Mouse (Mus musculus) neural tube, embryonic 13.5 days (tissue): ENCODE data around the gene Sorl1. TPM values are rescaled to one million over a fixed set of nuclear protein-coding genes. Genes with fewer than 3 reads are reported as not detected.

Experiments used
- ATAC-seq: fragments of 200-750 bp; cut with Nextera tagmentation; 2 replicates; pipeline ENCODE4 v1.8.0; 2017; ENCODE audit warnings: low read depth, mild to moderate bottlenecking, moderate TSS enrichment, moderate library complexity
- H3K27ac ChIP-seq: fragments of 300-500 bp; sonication (generic); replicated peaks from 2 replicates; pipeline ENCODE4 v1.5.1; 2015; ENCODE audit warnings: moderate library complexity, mild to moderate bottlenecking, inconsistent platforms
- H3K27me3 ChIP-seq: fragments of 300-500 bp; sonication (generic); 2 replicates; pipeline ENCODE4 v1.6.1; 2015; ENCODE audit warnings: mild to moderate bottlenecking, inconsistent platforms
- H3K36me3 ChIP-seq: fragments of 300-500 bp; sonication (generic); 2 replicates; pipeline ENCODE4 v1.6.1; 2015; ENCODE audit warnings: mild to moderate bottlenecking, inconsistent platforms
- H3K4me1 ChIP-seq: fragments of 300-500 bp; sonication (generic); replicated peaks from 2 replicates; pipeline ENCODE4 v1.6.1; 2015; ENCODE audit warnings: inconsistent platforms
- H3K4me2 ChIP-seq: fragments of 300-500 bp; sonication (generic); 2 replicates; pipeline ENCODE4 v1.6.1; 2015; ENCODE audit warnings: inconsistent platforms, mild to moderate bottlenecking, moderate library complexity
- H3K4me3 ChIP-seq: fragments of 300-500 bp; sonication (generic); 2 replicates; pipeline ENCODE4 v1.5.1; 2015; ENCODE audit warnings: mild to moderate bottlenecking, inconsistent platforms
- H3K9ac ChIP-seq: fragments of 300-500 bp; sonication (generic); 2 replicates; pipeline ENCODE4 v1.6.1; 2015; ENCODE audit warnings: moderate library complexity, mild to moderate bottlenecking, inconsistent platforms
- H3K9me3 ChIP-seq: fragments of 300-500 bp; sonication (generic); 2 replicates; pipeline ENCODE4 v1.6.1; 2016; ENCODE audit warnings: inconsistent platforms
- WGBS: fragments of 180-500 bp; shearing (Covaris S2); methylation state at CpG from one replicate; pipeline ENCODE4 v1.1.7; 2015; 5-methylcytosine and 5-hydroxymethylcytosine counted together
- polyA plus RNA-seq: library from polyadenylated mRNA; unstranded; fragments of >200 nt; fragmentation: Nextera tagmentation; extraction: Ambion mirVana; gene quantifications from 2 replicates; pipeline ENCODE4 v1.2.1, GENCODE M21; 2015

The Sorl1 gene
- polyA plus RNA-seq, 1 experiment from 2014 or later: 12.7 TPM

- Histone ChIP-seq H3K9me3 (no peaks in the 10 kb centered on the region), H3K4me2 (peak overlapping the region; percentile 68), H3K27me3 (no peaks in the 10 kb centered on the region), H3K4me1 (peaks cover 50% of the 10 kb centered on the region), H3K4me3 (peak overlapping the region; percentile 6; the same call in 1 of the 2 replicates), H3K9ac (peak overlapping the region; percentile 80), H3K27ac (peak overlapping the region; percentile 87), H3K36me3 (no peaks in the 10 kb centered on the region)
- 6% methylated on average over 8 of the region's 8 CpGs for WGBS
- ATAC-seq: no peak
Observed at GRCm38 (mm10) chr9:41953486-41953885, 170.6 kb downstream of the Sorl1 start.

GRCm38 (mm10) chr9:41952650-41953204 is 171.4 kb downstream of the Sorl1 start:
- no peaks in the 10 kb centered on the region for H3K27me3 ChIP-seq
- H3K9ac ChIP-seq: peak overlapping the region; percentile 80
- H3K4me3 ChIP-seq: no peak overlapping the region
- ATAC-seq: no peak
- H3K4me1 ChIP-seq: peaks cover 50% of the 10 kb centered on the region
- peak overlapping the region; percentile 98 for H3K27ac ChIP-seq
- no peaks in the 10 kb centered on the region for H3K9me3 ChIP-seq
- 54% methylated on average over 7 of the region's 7 CpGs for WGBS
- H3K36me3 ChIP-seq: no peaks in the 10 kb centered on the region
- peak overlapping the region; percentile 68 for H3K4me2 ChIP-seq

DNA sequence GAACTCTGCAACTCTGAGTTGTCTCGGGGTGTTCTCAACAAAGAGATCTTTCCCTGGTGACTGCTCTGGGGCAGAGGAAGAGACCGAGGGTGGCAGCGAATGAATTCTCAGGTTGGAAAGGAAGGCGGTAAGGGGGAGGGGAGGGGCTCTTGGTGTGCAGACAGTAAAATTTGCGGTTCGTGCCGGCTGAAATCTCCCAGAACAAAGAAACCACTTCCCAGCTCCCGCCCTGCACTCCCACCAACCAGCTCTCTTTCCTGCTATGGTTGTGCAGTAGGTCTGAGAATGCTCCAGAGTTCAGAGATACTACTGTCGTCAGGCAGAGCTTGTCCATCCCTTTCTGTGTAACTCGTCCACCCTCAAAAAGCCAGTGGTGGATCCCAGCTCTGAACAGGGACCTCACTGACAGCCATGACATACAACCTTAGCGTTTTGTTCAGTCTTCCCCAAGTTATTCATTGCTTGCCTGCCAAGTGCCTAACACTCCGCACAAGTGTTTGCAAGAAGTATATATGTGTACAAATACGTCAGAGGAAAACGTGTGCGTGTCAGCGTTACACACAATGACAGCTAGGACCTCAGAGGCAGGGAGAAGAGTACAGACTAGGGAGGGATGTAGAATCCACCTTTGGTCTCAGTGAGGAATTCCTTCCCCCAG is 172.5 kb downstream of the Sorl1 start:
- ATAC-seq: peak; percentile 72
- Histone ChIP-seq H3K4me3 (peak overlapping the region; percentile 44), H3K36me3 (no peaks in the 10 kb centered on the region), H3K27ac (peak overlapping the region; percentile 98), H3K9me3 (no peaks in the 10 kb centered on the region), H3K9ac (peak overlapping the region; percentile 80), H3K4me1 (peaks cover 50% of the 10 kb centered on the region), H3K27me3 (no peaks in the 10 kb centered on the region), H3K4me2 (peak overlapping the region; percentile 68)
- WGBS: 8% methylated on average over 16 of the region's 16 CpGs

DNA sequence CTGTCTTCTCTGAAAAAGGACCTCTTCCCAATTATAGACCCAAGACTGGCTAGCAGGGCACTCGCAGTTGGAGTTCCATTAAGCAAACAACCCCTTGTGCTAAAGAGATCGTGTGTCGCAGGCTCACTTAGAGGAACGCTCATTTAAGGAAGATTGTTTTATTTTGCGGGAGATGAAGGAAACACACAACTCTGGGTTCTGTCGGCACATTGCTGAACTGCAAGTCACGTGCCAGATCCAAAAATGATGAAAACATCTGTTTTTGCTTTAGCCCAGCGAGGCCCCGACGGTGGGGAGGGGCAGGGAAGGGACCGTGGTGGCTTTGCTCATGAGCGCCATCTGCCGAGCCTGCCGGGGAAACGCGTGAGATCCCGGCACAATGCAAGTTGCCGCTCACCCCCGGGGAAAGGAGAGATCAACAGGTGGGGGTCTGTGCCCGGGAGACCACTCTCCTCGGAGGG is 173.1 kb downstream of the Sorl1 start:
- Histone ChIP-seq H3K4me1 (peaks cover 50% of the 10 kb centered on the region), H3K27me3 (no peaks in the 10 kb centered on the region), H3K9ac (peak overlapping the region; percentile 80), H3K4me2 (peak overlapping the region; percentile 68), H3K27ac (peak overlapping the region; percentile 98), H3K4me3 (peak overlapping the region; percentile 44), H3K36me3 (no peaks in the 10 kb centered on the region), H3K9me3 (no peaks in the 10 kb centered on the region)
- ATAC-seq: peak; percentile 84
- WGBS: 0% methylated on average over 21 of the region's 21 CpGs

DNA sequence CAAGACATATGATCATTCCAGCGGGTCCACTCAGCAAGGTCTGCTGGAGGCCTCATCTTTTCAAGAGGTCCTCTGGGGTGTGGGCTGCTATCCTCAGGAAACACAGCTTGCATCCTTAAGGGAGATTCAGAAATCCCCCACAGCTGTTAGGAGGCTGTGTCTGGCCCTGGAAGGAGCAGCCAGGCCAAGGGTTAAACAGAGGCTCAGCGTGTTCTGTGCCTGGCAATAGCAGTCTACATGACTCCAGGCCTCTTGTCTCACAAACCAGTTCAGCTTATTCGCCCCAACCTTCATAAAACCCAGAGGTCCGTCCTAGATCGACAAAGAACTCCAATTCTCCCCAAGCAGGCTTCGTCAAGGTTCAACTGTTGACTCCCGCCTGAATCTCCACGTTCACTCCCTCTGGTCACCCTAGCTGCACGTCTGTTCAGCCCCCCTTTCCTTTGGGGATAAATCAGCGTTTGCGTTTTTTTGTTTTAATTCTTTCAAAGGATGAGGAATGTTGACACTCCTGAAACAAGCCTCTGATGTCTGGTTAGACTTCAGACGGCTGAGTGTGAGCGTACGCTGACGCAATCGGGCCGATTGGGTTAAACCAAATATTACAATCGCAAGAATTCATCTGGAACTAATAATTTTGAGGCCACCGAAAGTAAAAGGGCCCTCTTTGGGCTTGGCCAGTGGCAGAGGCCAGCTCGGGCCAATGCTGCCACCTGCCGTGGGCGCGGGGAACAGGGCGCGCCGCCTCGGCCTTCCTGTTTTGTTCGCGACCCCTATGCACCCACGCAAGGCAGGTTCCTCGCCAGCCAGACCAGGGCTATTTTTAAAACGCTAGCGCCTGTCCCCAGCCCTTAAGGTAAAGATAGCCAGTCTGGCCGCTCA is 173.7 kb downstream of the Sorl1 start:
- 4% methylated on average over 34 of the region's 34 CpGs for WGBS
- Histone ChIP-seq H3K36me3 (no peaks in the 10 kb centered on the region), H3K27me3 (no peaks in the 10 kb centered on the region)

DNA sequence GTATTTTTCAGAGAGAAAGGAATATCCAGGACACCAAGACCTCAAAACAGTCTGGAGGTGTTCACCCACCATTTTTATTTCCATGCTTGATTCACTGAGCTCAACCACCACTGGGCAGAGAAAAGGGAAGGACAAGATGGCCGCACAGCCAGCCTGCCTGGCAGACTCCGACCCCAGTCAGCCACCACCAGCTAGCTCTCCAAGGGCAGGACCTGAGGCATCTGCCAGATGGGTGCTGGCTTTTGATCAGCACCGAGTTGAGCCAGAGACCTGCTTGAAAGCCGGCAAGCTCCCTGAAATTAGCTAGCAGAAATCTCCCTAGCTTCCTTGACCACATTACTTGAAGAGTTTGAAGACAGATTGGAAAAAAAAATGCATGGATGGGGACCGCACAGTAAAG is 174.6 kb downstream of the Sorl1 start:
- no peaks in the 10 kb centered on the region for H3K27me3 ChIP-seq
- H3K4me1 ChIP-seq: peaks cover 50% of the 10 kb centered on the region

More for the DNA sequence above, 173.7 kb downstream of the Sorl1 start:
- Histone ChIP-seq H3K4me2 (peak overlapping the region; percentile 68), H3K4me1 (peaks cover 50% of the 10 kb centered on the region), H3K27ac (peak overlapping the region; percentile 98), H3K4me3 (peak overlapping the region; percentile 44), H3K9ac (peak overlapping the region; percentile 80), H3K9me3 (no peaks in the 10 kb centered on the region)
- ATAC-seq: peak; percentile 84

GRCm38 (mm10) chr9:41944964-41945363 is 179.1 kb downstream of the Sorl1 start:
- WGBS: 88% methylated on average over 7 of the region's 7 CpGs
- no peak overlapping the region for H3K27ac ChIP-seq

More for the DNA sequence above, 174.6 kb downstream of the Sorl1 start:
- Histone ChIP-seq H3K9ac (peak overlapping the region; percentile 80), H3K4me3 (no peak overlapping the region), H3K27ac (peak overlapping the region; percentile 98), H3K36me3 (no peaks in the 10 kb centered on the region), H3K4me2 (peak overlapping the region; percentile 68; the same call in 1 of the 2 replicates), H3K9me3 (no peaks in the 10 kb centered on the region)
- WGBS: 72% methylated on average over 5 of the region's 5 CpGs
- ATAC-seq: no peak

DNA sequence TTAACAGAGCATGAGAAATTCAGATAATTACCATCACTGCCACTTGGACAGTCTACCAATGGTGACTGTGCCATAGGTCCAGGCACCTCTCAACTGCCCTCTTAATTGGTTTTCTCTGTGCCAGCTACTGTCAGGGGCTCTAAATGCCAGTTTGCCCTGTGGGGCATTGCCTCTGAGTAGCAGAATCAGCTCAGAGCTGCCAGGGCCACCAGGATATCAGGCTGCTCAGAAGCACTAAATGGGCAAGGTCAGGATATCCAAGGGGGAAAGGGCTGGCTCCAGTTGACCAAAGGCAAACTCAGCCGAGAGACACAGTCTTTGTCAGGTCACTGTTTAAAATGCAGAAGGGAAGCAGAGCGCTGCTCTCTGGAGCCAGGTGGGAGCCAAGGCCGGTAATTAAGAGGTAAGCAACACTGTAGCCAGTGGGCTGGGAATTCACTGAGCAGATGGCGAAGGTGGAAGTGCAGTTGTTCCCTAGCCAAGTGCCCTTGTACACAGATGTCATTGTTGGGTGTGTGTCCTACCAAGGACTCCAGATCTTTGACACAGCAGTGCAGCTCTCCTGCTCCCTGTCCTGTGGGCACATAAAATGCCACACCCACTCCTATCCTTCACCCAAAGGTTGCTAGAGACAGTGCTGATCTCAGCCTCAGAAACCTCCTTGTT is 181.0 kb downstream of the Sorl1 start:
- Histone ChIP-seq H3K36me3 (no peaks in the 10 kb centered on the region), H3K9me3 (no peaks in the 10 kb centered on the region), H3K27me3 (no peaks in the 10 kb centered on the region), H3K4me2 (no peak overlapping the region), H3K4me1 (peaks cover 30% of the 10 kb centered on the region), H3K4me3 (no peak overlapping the region), H3K9ac (no peak overlapping the region), H3K27ac (no peak overlapping the region)
- ATAC-seq: no peak
- 71% methylated on average over 4 of the region's 4 CpGs for WGBS

More at GRCm38 (mm10) chr9:41944964-41945363, 179.1 kb downstream of the Sorl1 start:
- Histone ChIP-seq H3K9ac (no peak overlapping the region), H3K4me3 (no peak overlapping the region), H3K36me3 (no peaks in the 10 kb centered on the region), H3K4me2 (no peak overlapping the region), H3K4me1 (peaks cover 24% of the 10 kb centered on the region), H3K27me3 (no peaks in the 10 kb centered on the region), H3K9me3 (no peaks in the 10 kb centered on the region)
- ATAC-seq: no peak

- Histone ChIP-seq H3K4me1 (peaks cover 50% of the 10 kb centered on the region), H3K4me2 (no peak overlapping the region), H3K9ac (no peak overlapping the region), H3K9me3 (no peaks in the 10 kb centered on the region), H3K27ac (no peak overlapping the region), H3K4me3 (no peak overlapping the region), H3K36me3 (no peaks in the 10 kb centered on the region), H3K27me3 (no peaks in the 10 kb centered on the region)
- ATAC-seq: no peak
- 75% methylated on average over 10 of the region's 10 CpGs for WGBS
Observed at GRCm38 (mm10) chr9:41940311-41940853, 183.7 kb downstream of the Sorl1 start.

- H3K27me3 ChIP-seq: no peaks in the 10 kb centered on the region
- H3K9ac ChIP-seq: peak overlapping the region; percentile 41
- no peak for ATAC-seq
- H3K4me2 ChIP-seq: no peak overlapping the region
- peaks cover 66% of the 10 kb centered on the region for H3K4me1 ChIP-seq
- H3K36me3 ChIP-seq: no peaks in the 10 kb centered on the region
- H3K9me3 ChIP-seq: no peaks in the 10 kb centered on the region
- no peak overlapping the region for H3K4me3 ChIP-seq
- 50% methylated on average over 8 of the region's 8 CpGs for WGBS
- peak overlapping the region; percentile 92 for H3K27ac ChIP-seq
Observed at GRCm38 (mm10) chr9:41938449-41938848, 185.6 kb downstream of the Sorl1 start.

- peaks cover 62% of the 10 kb centered on the region for H3K4me1 ChIP-seq
- ATAC-seq: no peak
- H3K4me3 ChIP-seq: no peak overlapping the region
- no peak overlapping the region for H3K4me2 ChIP-seq
- H3K36me3 ChIP-seq: no peaks in the 10 kb centered on the region
- H3K9me3 ChIP-seq: no peaks in the 10 kb centered on the region
- peak overlapping the region; percentile 41; the same call in 1 of the 2 replicates for H3K9ac ChIP-seq
- no peaks in the 10 kb centered on the region for H3K27me3 ChIP-seq
- H3K27ac ChIP-seq: peak overlapping the region; percentile 92
- 21% methylated on average over 3 of the region's 3 CpGs for WGBS
Observed at GRCm38 (mm10) chr9:41937967-41938348, 186.1 kb downstream of the Sorl1 start.
